Mouse (Mus musculus) hindbrain, embryonic 13.5 days (tissue): ENCODE measurements around the gene Zswim5. TPM values are rescaled to one million over a fixed set of nuclear protein-coding genes. Genes with fewer than 3 reads are reported as not detected.
A peak's percentile ranks its signal among the peaks of the same experiment; 100 is the strongest.

Experiments used
- ATAC-seq: fragments of 200-750 bp; cut with Nextera tagmentation; 2 replicates; pipeline ENCODE4 v1.8.0; 2017; ENCODE audit warnings: moderate TSS enrichment; ENCODE audit not compliant: low FRiP score
- H3K27ac ChIP-seq: fragments of 300-500 bp; sonication (generic); 2 replicates; pipeline ENCODE4 v1.5.1; 2015; ENCODE audit warnings: inconsistent platforms, mild to moderate bottlenecking, moderate library complexity
- H3K27me3 ChIP-seq: fragments of 300-500 bp; sonication (generic); 2 replicates; pipeline ENCODE4 v1.6.1; 2015; ENCODE audit warnings: mild to moderate bottlenecking, inconsistent platforms
- H3K36me3 ChIP-seq: fragments of 300-500 bp; sonication (generic); 2 replicates; pipeline ENCODE4 v1.6.1; 2015; ENCODE audit warnings: mild to moderate bottlenecking, inconsistent platforms
- H3K4me1 ChIP-seq: fragments of 300-500 bp; sonication (generic); replicated peaks from 2 replicates; pipeline ENCODE4 v1.6.1; 2015; ENCODE audit warnings: inconsistent platforms
- H3K4me2 ChIP-seq: fragments of 300-500 bp; sonication (generic); 2 replicates; pipeline ENCODE4 v1.6.1; 2015; ENCODE audit warnings: inconsistent platforms, mild to moderate bottlenecking, moderate library complexity
- H3K4me3 ChIP-seq: fragments of 300-500 bp; sonication (generic); 2 replicates; pipeline ENCODE4 v1.5.1; 2015; ENCODE audit warnings: mild to moderate bottlenecking, inconsistent platforms
- H3K9ac ChIP-seq: fragments of 300-500 bp; sonication (generic); 2 replicates; pipeline ENCODE4 v1.6.1; 2015; ENCODE audit warnings: mild to moderate bottlenecking, inconsistent platforms
- H3K9me3 ChIP-seq: fragments of 300-500 bp; sonication (generic); 2 replicates; pipeline ENCODE4 v1.6.1; 2016; ENCODE audit warnings: inconsistent platforms
- WGBS: fragments of 180-500 bp; shearing (Covaris S2); methylation state at CpG from one replicate; pipeline ENCODE4 v1.1.7; 2015; 5-methylcytosine and 5-hydroxymethylcytosine counted together
- polyA plus RNA-seq: library from polyadenylated mRNA; unstranded; fragments of >200 nt; fragmentation: Nextera tagmentation; extraction: Ambion mirVana; gene quantifications from 2 replicates; pipeline ENCODE4 v1.2.1, GENCODE M21; 2015

Gene Zswim5
- polyA plus RNA-seq, 1 experiment from 2014 or later = 8.5 TPM

DNA sequence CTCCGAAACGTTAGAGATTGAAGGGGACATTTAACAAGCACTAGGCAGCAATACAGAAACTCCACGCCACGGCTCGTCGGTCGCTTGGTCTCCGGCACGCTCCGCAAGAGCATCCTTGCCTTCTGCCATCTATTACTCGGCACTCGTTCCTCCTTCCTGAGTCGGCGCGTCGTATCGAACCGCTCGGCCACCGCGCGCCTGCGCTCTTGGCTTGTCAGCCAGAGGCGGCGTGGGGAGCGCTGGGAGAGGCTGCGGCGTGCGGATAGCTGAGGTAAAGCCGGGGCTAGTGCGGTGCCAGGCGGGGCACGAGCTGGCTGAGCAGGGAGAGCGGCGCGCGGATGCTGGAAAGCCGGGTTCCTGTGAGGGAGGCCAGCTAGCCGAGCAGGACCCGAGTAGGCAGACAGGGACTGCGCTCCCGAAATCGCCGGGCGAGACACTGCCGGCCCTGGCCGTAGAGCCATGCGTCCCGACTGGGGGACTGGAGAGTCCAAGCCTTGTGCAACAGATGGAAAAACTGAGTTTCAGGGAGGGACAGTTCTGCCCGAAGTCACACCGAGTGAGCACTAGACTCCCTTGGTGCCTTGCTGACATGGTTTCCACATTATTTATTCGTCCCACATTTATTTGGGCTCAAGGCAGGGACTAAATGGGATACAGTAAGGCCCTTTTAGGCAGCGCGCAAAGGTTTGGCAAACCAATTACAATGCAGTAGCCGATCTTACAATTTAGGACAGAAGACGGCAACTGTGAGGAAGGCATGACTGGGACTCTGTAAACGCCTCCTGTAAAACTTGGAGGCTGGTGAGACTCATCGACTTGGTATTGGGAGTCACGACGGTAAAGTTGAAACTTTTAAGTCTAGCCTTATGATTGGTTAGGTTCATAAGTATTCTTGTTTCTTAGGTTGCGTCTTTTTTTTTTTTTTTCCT lies 142.3 kb downstream of the Zswim5 start, which contains the start of gene Eif2b3:
Gene Eif2b3 (plus strand): TSS at position 197 of the 929 bp plus-strand sequence.
- Histone ChIP-seq H3K4me2 (peak within 1 kb of the TSS; percentile 80), H3K4me1 (peaks cover 11% of the 10 kb centered on the region), H3K27me3 (no peaks in the 10 kb centered on the region), H3K9me3 (no peaks in the 10 kb centered on the region), H3K27ac (0 out of 2 replicates have a peak within 1 kb of the TSS, but pooled peaks have one; percentile 62), H3K36me3 (peaks cover 19% of the 10 kb centered on the region), H3K4me3 (peak within 1 kb of the TSS; percentile 86), H3K9ac (peak within 1 kb of the TSS; percentile 88)
- peak; percentile 97 for ATAC-seq
- under 1% methylated on average over 61 of the region's 61 CpGs for WGBS

DNA sequence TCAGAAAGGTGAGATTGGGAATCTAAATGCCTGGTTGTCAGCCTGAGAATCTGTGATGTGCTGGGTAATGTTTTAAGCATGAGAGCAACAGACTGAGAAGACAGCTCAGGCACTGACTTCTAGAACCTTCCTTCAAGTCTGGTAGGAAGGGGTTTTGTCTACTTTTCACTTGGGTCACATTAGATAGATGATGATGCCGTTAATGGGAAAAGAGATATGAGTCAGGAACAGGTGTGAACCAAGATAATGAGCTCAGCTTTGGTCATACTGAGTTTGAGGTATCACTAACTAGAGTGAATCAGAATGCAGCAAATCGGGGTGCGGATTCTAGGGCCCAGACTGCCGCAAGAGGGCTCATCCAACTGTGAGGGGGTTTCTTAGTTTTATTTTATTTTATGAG lies 146.3 kb downstream of the Zswim5 start:
- Histone ChIP-seq H3K4me1 (peaks cover 11% of the 10 kb centered on the region), H3K36me3 (peaks cover 34% of the 10 kb centered on the region), H3K27me3 (no peaks in the 10 kb centered on the region), H3K4me2 (no peak overlapping the region), H3K9me3 (no peaks in the 10 kb centered on the region), H3K9ac (no peak overlapping the region), H3K4me3 (no peak overlapping the region), H3K27ac (no peak overlapping the region)
- WGBS = over 99% methylated on average over 4 of the region's 4 CpGs
- ATAC-seq = no peak

DNA sequence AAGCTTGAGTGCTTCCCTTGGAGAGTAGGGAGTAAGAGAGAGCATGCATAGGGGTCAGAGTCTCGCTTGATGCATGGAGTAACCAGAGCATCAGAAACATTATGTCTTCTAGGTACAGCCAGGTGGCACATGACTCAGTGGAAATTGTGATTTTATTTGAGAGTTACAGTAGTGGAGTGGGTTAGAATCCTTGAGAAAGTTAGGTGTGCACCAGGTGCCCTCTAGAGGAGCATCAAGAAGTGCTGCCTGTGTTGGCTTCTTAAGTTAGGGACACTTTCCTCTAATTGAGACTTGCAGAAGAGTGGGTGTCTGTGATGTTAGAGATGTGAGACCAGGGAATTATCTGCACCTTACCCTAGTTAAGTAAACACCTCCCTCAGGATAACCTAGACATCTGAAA lies 153.9 kb downstream of the Zswim5 start:
- Histone ChIP-seq H3K27ac (no peak overlapping the region; the same call in 1 of the 2 replicates), H3K4me3 (no peak overlapping the region), H3K9me3 (no peaks in the 10 kb centered on the region), H3K4me1 (0 out of 2 replicates have a peak, but pooled peaks cover 3% of the 10 kb centered on the region), H3K27me3 (no peaks in the 10 kb centered on the region), H3K4me2 (no peak overlapping the region), H3K36me3 (peaks cover 28% of the 10 kb centered on the region), H3K9ac (no peak overlapping the region)
- no peak for ATAC-seq
- 100% methylated on average over 1 of the region's 1 CpGs for WGBS

Other genes with a start within 250 kb of the Zswim5 start
- gene Nasp, start 249.4 kb upstream of the Zswim5 start, polyA plus RNA-seq = 109 and 110 TPM in 2 replicates
- gene Akr1a1, start 225.7 kb upstream of the Zswim5 start, polyA plus RNA-seq = 666 and 678 TPM in 2 replicates
- gene Prdx1, start 191.8 kb upstream of the Zswim5 start, polyA plus RNA-seq = 475 TPM in 2 replicates
- gene Mmachc, start 169.0 kb upstream of the Zswim5 start, polyA plus RNA-seq = 24.3 and 29.7 TPM in 2 replicates
- 16.6 and 19.3 TPM in 2 replicates for gene Ccdc163, start 168.9 kb upstream of the Zswim5 start, polyA plus RNA-seq
- 3.2 and 3.7 TPM in 2 replicates for gene Tesk2, start 156.4 kb upstream of the Zswim5 start, polyA plus RNA-seq
- 29.2 and 29.9 TPM in 2 replicates for gene Toe1, start 69.7 kb upstream of the Zswim5 start, polyA plus RNA-seq
- gene Mutyh, start 69.7 kb upstream of the Zswim5 start, polyA plus RNA-seq = 8.9 and 9.0 TPM in 2 replicates
- gene Hpdl, start 55.7 kb upstream of the Zswim5 start, polyA plus RNA-seq = 0.88 and 1.2 TPM in 2 replicates
- 69.7 and 70.2 TPM in 2 replicates for gene Urod, start 117.0 kb downstream of the Zswim5 start, polyA plus RNA-seq
- gene Hectd3, start 117.9 kb downstream of the Zswim5 start, polyA plus RNA-seq = 19.5 and 21.5 TPM in 2 replicates
- 46.3 and 47.4 TPM in 2 replicates for gene Eif2b3, start 142.0 kb downstream of the Zswim5 start, polyA plus RNA-seq
- 6.8 and 7.9 TPM in 2 replicates for gene Ptch2, start 218.7 kb downstream of the Zswim5 start, polyA plus RNA-seq
- 3.9 and 4.2 TPM in 2 replicates for gene Btbd19, start 248.3 kb downstream of the Zswim5 start, polyA plus RNA-seq
- gene Tctex1d4, start 249.4 kb downstream of the Zswim5 start, polyA plus RNA-seq = 0.86 TPM in 1 of 2 replicates, not detected in the other